Mouse (Mus musculus) limb, embryonic 12.5 days (tissue): ENCODE results near the gene Galns. TPM values are rescaled to one million over a fixed set of nuclear protein-coding genes. Genes with fewer than 3 reads are reported as not detected.

Experiments
- ATAC-seq: fragments of 200-750 bp; cut with Nextera tagmentation; 2 replicates; pipeline ENCODE4 v1.8.0; 2017; ENCODE audit warnings: low read depth, moderate TSS enrichment; ENCODE audit not compliant: insufficient number of reproducible peaks, insufficient read depth, low FRiP score, low TSS enrichment
- H3K27ac ChIP-seq: fragments of 300-500 bp; sonication (generic); 2 replicates; pipeline ENCODE4 v1.5.1; 2016; ENCODE audit warnings: mild to moderate bottlenecking, moderate library complexity
- H3K27me3 ChIP-seq: fragments of 300-500 bp; sonication (generic); 2 replicates; pipeline ENCODE4 v1.6.1; 2016; ENCODE audit warnings: mild to moderate bottlenecking, moderate library complexity
- H3K36me3 ChIP-seq: fragments of 300-500 bp; sonication (generic); 2 replicates; pipeline ENCODE4 v1.6.1; 2016; ENCODE audit warnings: mild to moderate bottlenecking, moderate library complexity
- H3K4me1 ChIP-seq: fragments of 300-500 bp; sonication (generic); replicated peaks from 2 replicates; pipeline ENCODE4 v1.6.1; 2016
- H3K4me2 ChIP-seq: fragments of 300-500 bp; sonication (generic); 2 replicates; pipeline ENCODE4 v1.6.1; 2016; ENCODE audit warnings: mild to moderate bottlenecking, moderate library complexity
- H3K4me3 ChIP-seq: fragments of 300-500 bp; sonication (generic); replicated peaks from 2 replicates; pipeline ENCODE4 v1.5.1; 2016; ENCODE audit warnings: mild to moderate bottlenecking
- H3K9ac ChIP-seq: fragments of 300-500 bp; sonication (generic); replicated peaks from 2 replicates; pipeline ENCODE4 v1.6.1; 2016; ENCODE audit warnings: mild to moderate bottlenecking, moderate library complexity
- H3K9me3 ChIP-seq: fragments of 300-500 bp; sonication (generic); 2 replicates; pipeline ENCODE4 v1.6.1; 2016; ENCODE audit warnings: mild to moderate bottlenecking, moderate library complexity
- WGBS: fragments of 180-500 bp; shearing (Covaris S2); methylation state at CpG from one replicate; pipeline ENCODE4 v1.1.7; 2016; 5-methylcytosine and 5-hydroxymethylcytosine counted together
- polyA plus RNA-seq: library from polyadenylated mRNA; unstranded; fragments of >200 nt; fragmentation: Nextera tagmentation; extraction: Ambion mirVana; gene quantifications from 2 replicates; pipeline ENCODE4 v1.2.1, GENCODE M21; 2016

The Galns gene
- 5.9 and 8.4 TPM in 2 replicates for polyA plus RNA-seq

DNA sequence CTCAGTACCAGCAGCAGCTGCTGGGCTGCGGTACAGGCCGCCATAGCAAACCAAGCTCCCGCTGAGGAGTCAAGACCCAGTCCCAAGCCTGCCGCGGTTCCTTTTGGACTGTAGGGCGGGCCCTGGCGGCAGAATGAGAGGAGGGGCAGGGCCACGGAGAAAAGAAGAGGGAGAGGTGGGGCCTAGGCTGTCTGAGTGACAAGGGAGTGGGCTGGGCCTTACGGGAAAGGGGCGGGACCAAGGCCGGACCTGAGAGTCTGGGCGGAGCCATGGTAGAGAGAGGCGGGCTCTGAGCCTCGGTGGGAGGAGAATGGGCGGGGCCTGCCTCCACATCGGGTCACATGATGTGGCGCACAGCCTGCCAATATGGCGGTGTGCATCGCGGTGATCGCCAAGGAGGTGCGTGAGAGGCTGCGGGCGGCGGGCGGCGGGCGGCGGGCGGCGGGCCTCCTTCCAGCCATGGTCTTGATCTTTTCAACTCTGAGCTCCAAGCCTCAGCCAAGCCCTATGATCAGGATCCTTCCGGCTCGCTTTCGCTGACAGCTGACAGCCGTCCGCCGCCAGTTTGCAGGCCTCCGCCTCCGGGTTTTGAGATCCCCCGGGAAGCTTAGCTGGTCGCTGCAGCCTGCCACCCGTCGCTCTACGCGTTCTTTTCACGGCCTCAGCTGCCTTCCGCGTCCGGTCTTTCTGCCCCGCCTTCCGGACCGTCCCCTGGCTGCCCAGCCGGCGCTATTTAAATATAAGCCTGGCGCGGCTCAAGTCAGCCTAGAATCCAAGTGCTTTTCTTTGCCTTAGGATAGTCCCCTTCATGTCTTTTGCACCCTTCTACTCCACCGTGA is at the start of gene Galns, which contains the start of gene Trappc2l:
TSS of gene Galns (minus strand) at position 169 of the 839 bp plus-strand sequence.
TSS of gene Trappc2l (plus strand) at position 346 of the 839 bp plus-strand sequence.
- WGBS = under 1% methylated on average over 53 of the region's 57 CpGs
- H3K9ac ChIP-seq = peak within 1 kb of the TSS; percentile 73
- no peaks in the 10 kb centered on the region for H3K27me3 ChIP-seq
- peaks cover 15% of the 10 kb centered on the region; the same call in 1 of the 2 replicates for H3K36me3 ChIP-seq
- peak within 1 kb of the TSS; percentile 90 for H3K4me2 ChIP-seq
- peak within 1 kb of the TSS; percentile 37; the same call in 1 of the 2 replicates for H3K27ac ChIP-seq
- H3K4me1 ChIP-seq = peaks cover 27% of the 10 kb centered on the region
- peak within 1 kb of the TSS; percentile 59 for H3K4me3 ChIP-seq
- ATAC-seq = peak; percentile 95
- H3K9me3 ChIP-seq = no peaks in the 10 kb centered on the region

DNA sequence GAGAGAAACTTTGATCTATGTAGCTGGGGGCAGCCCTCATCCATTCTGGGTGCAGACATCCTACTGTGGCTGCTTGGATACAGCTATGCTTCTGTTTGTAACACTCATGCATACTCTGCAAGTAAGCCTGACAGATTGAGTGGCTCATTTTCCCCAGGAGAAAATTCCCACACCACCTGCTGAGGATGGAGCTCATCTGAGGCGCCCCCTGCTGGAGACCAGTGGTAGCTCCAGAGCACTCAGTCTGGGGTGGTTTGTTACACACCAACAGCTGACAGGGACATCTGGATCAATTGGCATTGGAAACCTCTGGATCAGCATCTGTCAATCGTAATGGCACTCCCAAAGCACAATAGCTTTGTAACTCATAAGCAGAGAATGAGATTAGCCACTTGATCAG is 48.8 kb upstream of the Galns start:
- ATAC-seq = no peak
- 83% methylated on average over 2 of the region's 2 CpGs for WGBS
- H3K27ac ChIP-seq = 0 out of 2 replicates have a peak overlapping the region, but pooled peaks have one; percentile 89

DNA sequence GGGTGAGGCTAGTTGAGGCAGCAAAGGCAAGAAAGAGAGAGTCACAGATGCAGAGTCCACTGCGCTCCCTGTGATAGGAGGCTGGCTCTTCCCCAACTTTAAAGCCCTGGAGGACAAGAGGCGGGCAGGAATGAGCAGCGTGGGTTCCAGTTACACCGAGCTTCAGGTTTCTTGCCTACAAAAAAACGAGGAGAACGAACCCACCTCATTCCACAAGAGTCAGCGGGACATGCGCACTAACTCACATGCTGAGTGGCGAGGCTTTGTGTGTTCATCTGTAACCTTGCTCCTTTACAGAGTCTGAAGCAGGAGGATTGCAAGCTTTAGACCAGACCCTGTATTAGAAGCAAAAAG is 47.5 kb upstream of the Galns start:
- Histone ChIP-seq H3K4me1 (peaks cover 82% of the 10 kb centered on the region), H3K9me3 (no peaks in the 10 kb centered on the region)
- no peak for ATAC-seq

More for the DNA sequence above, 48.8 kb upstream of the Galns start:
- no peak overlapping the region for H3K4me3 ChIP-seq
- H3K36me3 ChIP-seq = no peaks in the 10 kb centered on the region
- H3K9ac ChIP-seq = no peak overlapping the region
- H3K4me2 ChIP-seq = no peak overlapping the region
- H3K9me3 ChIP-seq = no peaks in the 10 kb centered on the region
- H3K4me1 ChIP-seq = peaks cover 90% of the 10 kb centered on the region
- H3K27me3 ChIP-seq = no peaks in the 10 kb centered on the region

DNA sequence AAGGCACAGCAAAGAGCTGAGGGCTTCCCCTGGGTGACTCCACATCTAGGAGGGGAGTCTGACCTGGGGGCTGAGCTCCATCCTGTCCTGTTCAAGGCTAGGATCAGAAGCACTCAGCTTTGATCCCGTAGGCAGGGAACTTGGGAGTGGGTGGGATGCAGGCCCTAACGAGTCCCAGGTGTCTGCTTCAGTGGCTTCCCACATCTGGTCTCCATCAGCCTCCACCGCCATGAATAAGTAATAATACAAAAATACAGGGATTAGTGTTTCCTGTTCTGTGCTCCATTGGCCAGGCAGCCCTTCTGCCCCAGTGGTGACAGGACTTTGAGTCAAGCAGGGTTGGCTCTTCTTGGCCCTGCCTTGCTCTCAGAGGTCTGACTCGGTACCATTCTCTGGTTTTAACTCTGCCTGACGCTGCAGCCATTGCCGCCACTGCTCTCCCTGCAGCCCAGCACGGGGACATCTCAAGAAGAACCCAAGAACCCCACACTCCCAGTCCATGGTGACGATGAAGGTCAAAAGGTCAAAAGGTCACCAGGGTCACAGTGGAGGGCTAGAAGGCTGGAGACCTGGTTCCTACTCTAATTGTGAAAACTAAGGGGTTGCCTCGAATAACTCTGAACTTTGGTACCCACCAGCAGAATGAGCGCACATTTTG is 47.0 kb upstream of the Galns start:
- peak overlapping the region; percentile 41 for H3K4me2 ChIP-seq
- no peaks in the 10 kb centered on the region for H3K27me3 ChIP-seq
- ATAC-seq = peak; percentile 50; the same call in 1 of the 2 replicates
- H3K4me1 ChIP-seq = peaks cover 82% of the 10 kb centered on the region
- H3K36me3 ChIP-seq = no peaks in the 10 kb centered on the region
- H3K9me3 ChIP-seq = no peaks in the 10 kb centered on the region
- WGBS = 12% methylated on average over 10 of the region's 10 CpGs
- H3K4me3 ChIP-seq = no peak overlapping the region
- no peak overlapping the region; the same call in 1 of the 2 replicates for H3K9ac ChIP-seq
- peak overlapping the region; percentile 89 for H3K27ac ChIP-seq

More for the DNA sequence above, 47.5 kb upstream of the Galns start:
- H3K9ac ChIP-seq = no peak overlapping the region; the same call in 1 of the 2 replicates
- WGBS = 18% methylated on average over 9 of the region's 9 CpGs
- H3K4me2 ChIP-seq = peak overlapping the region; percentile 41
- no peak overlapping the region for H3K4me3 ChIP-seq
- no peaks in the 10 kb centered on the region for H3K36me3 ChIP-seq
- peak overlapping the region; percentile 89 for H3K27ac ChIP-seq
- no peaks in the 10 kb centered on the region for H3K27me3 ChIP-seq

DNA sequence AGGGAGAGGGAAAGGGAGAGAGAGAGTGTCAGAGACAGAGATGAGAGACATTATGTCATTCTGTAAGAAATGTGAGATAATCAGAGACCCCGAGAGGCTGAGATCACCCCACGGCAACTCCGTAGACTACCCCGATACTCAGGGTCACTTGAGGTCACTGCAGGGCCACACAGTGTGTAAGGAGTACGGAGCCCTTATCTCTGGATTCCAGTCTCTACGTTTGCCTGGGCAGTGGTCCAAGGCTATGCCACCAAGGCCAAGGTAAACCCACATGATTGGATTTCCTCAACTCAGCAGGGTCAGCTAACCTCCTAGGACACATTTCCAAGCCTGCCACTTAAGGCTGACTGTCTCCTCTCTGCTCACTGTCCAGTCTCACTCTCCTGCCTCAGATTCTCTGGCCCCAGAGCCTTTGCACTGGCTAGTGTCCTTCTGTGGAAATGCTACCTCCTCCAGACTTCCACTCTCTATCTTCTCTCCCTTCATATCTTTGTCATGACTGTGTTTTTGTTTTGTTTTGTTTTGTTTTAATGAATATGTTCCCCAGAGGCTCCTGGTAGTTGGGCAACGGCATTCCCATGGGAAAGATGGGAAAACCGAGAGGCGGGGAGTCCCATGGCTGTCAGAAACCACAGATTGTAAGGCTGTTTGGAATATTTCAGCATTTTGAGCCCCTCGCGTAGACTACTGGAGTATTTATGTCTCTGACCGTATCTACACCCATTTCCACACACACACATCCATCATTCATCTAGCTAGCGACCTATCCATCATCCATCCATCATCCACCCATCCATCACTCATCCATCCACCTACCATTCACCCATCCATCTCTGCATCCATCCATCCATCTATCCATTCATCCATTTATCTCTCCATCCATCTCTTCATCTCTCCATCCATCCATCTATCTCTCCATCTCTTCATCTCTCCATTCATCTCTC is 45.1 kb upstream of the Galns start:
- peaks cover 81% of the 10 kb centered on the region for H3K4me1 ChIP-seq
- WGBS = 87% methylated on average over 13 of the region's 13 CpGs

DNA sequence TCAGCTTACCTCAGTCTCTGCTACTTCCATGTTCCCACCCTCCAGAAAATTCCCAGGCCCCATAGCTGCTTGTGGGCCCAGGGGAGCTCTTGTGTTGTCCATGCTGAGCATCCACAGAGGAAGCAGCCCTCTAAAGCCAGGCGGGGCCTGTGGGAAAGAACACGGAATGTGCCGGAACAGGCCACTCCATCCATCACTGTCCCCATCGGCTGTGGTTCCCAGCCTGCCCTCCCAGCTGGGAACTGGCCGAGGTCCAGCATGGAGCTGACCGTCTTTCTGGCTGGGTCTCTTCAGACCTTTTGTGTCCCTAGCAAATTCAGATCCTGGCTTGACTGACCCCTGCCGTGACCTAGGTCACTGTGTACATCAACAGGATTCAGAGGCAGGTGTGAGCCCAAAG is 43.5 kb upstream of the Galns start:
- H3K9ac ChIP-seq = no peak overlapping the region
- no peak for ATAC-seq
- 54% methylated on average over 7 of the region's 7 CpGs for WGBS
- H3K4me2 ChIP-seq = no peak overlapping the region
- peaks cover 81% of the 10 kb centered on the region for H3K4me1 ChIP-seq
- H3K27ac ChIP-seq = no peak overlapping the region
- no peak overlapping the region for H3K4me3 ChIP-seq
- H3K9me3 ChIP-seq = no peaks in the 10 kb centered on the region
- H3K27me3 ChIP-seq = no peaks in the 10 kb centered on the region; the same call in 1 of the 2 replicates
- H3K36me3 ChIP-seq = no peaks in the 10 kb centered on the region

More for the DNA sequence above, 45.1 kb upstream of the Galns start:
- Histone ChIP-seq H3K4me3 (no peak overlapping the region), H3K4me2 (no peak overlapping the region), H3K27ac (no peak overlapping the region), H3K27me3 (no peaks in the 10 kb centered on the region; the same call in 1 of the 2 replicates), H3K36me3 (no peaks in the 10 kb centered on the region), H3K9me3 (no peaks in the 10 kb centered on the region), H3K9ac (no peak overlapping the region)
- ATAC-seq = no peak

DNA sequence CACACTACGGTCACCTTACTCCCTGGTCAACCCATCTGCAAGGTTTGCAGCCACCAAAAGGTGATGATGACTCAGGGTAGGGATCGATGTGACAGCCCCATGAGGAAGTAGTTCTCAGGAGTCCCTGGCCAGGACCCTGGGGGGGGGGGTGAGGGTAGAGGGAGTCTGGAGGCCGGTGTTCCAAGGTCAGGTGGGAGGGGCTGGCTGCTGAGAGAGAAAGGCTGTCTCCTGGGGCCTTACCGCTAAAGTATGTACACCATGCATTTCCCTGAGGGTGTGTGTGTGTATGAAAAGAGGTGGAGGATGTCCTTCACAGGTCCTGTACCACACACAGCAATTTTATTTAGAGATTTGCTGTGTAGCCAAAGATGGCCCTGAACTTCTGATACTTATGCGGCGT is 41.4 kb upstream of the Galns start:
- Histone ChIP-seq H3K4me2 (no peak overlapping the region), H3K27ac (no peak overlapping the region), H3K9ac (no peak overlapping the region), H3K9me3 (no peaks in the 10 kb centered on the region), H3K36me3 (no peaks in the 10 kb centered on the region), H3K4me3 (no peak overlapping the region), H3K4me1 (peaks cover 80% of the 10 kb centered on the region), H3K27me3 (no peaks in the 10 kb centered on the region; the same call in 1 of the 2 replicates)
- ATAC-seq = no peak
- WGBS = 62% methylated on average over 6 of the region's 6 CpGs

DNA sequence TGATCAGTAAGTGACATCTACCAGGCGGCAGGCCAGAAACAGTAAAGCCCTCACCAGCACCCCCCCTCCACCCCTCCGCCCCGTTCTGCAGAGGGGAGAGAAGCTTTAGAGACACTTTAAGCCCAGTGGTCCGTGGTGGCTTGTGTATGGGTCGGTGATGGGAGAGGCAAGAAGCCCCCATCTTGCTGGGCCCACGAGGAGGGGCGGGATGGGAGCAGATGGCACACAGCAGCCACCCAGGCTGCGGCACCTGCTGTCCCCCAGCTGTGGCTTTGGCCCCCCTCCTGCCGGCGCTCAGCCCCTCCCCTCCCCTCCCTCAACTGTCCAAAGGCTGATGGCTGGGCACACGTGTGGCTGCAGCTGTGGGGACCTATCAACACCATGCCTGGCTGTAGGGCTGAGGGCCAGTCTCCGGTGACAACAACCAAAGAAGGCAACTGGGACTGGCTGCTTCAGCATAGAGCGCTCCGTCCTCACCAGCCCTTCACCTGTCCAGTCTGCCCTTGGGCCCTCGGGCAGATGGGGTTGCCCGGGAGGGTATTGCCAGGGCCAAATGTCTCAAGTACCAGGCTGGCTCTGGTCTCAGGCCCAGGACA is 40.2 kb upstream of the Galns start:
- WGBS = 66% methylated on average over 16 of the region's 16 CpGs
- no peak overlapping the region for H3K9ac ChIP-seq
- H3K27ac ChIP-seq = no peak overlapping the region
- peaks cover 72% of the 10 kb centered on the region for H3K4me1 ChIP-seq
- no peak overlapping the region for H3K4me3 ChIP-seq
- H3K9me3 ChIP-seq = no peaks in the 10 kb centered on the region
- ATAC-seq = 0 out of 2 replicates have a peak, but pooled peaks have one; percentile 37
- H3K4me2 ChIP-seq = no peak overlapping the region
- no peaks in the 10 kb centered on the region; the same call in 1 of the 2 replicates for H3K27me3 ChIP-seq
- no peaks in the 10 kb centered on the region for H3K36me3 ChIP-seq

DNA sequence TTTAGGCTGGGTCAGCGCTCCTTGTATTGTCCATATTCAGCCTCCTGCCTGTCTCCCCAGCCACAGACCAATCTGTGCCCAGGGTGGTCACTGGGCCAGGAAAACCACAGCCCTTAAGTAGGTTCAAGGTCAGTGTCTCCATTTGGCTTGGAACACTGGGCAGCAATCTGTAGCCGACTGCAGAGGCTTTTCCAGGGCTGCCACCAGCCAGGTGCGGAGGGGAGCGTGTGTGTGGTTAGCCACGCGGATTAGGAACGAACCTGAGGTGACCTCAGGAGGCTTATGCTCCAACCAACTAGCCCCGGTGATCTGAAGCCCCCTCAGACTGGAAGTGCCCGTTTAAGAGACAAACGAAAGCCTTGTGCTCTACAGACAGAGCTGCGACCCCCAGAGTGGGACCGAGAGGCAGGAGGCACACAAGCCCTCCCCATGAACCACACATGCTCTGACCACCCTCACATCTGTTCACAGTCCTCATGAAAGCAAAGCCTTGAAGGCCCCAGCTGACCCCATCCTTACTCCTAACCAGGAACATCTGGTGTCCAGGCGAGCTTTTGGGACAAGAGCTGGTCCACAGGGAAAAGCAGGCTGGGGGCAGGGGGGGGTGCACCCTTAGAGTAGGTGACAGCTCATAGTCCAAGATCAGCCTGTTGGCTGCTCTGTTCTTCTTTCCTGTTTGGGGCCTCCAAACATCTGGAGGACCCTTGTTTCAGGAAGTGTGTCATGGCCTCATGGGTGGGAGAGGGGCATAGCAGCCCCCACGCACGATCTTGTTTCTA is 37.1 kb upstream of the Galns start:
- no peak overlapping the region for H3K4me2 ChIP-seq
- H3K36me3 ChIP-seq = no peaks in the 10 kb centered on the region
- WGBS = 31% methylated on average over 15 of the region's 15 CpGs
- H3K4me3 ChIP-seq = no peak overlapping the region
- H3K27me3 ChIP-seq = peaks cover 5% of the 10 kb centered on the region; the same call in 1 of the 2 replicates
- ATAC-seq = no peak
- H3K4me1 ChIP-seq = peaks cover 58% of the 10 kb centered on the region
- H3K9ac ChIP-seq = no peak overlapping the region
- H3K27ac ChIP-seq = no peak overlapping the region; the same call in 1 of the 2 replicates
- H3K9me3 ChIP-seq = no peaks in the 10 kb centered on the region
